ENCODE assay signal across 10 mouse cellular contexts in the genomic region with DNA sequence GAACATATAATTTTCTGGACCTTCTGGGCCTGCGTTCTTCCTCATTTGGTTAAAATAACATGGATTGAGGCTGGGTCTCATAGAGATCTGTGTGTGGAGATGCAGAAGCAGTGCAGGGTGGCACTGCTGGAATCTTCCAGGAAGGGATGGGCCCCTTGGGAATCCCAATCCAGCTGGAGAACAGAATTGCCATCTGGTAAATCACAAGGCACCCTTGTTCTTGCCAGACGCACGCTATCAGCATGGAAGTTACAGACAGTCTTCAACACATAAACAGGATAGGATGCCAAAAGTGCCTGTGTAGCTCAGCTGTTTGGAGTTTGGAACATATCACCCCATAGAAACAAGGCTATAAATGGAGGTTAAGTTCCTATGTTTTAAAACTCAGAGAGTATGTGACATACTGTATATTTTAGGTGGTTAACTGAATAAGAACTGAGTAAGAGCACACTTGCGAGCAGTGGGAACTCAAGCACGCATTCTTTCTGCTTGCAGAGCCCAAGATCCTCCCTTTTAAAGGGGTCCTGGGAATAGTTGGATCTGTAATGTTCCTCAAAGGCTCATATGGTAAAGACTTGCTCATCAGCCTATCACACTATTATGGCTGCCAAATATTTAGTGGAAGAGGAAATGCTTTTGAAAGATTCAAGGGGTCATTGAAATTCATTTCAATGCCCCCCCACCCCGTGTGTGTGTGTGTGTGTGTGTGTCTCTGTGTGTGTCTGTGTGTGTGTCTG.
DNase-seq lines count a peak whose midpoint lies in the region; ATAC-seq lines count a peak whose summit lies in the region.
"Had no signal": no experiment of that assay in that cellular context is flagged by ENCODE, and none has a peak within 500 bp of the region (broad histone marks: within the 10 kb centered on the region; RNA-seq: fewer than 3 reads in every experiment).

No protein-coding gene starts in this region.

- no peak overlapping the region for H3K4me2 ChIP-seq in heart, embryonic 12.5 days
- no peak overlapping the region for H3K4me2 ChIP-seq in hindbrain, embryonic 16.5 days (ENCODE audit: low read length)
- no peak overlapping the region for H3K4me2 ChIP-seq in kidney, embryonic 14.5 days (replicated peaks; ENCODE audit: low read depth, low read length)

- ATAC-seq in heart, embryonic 12.5 days (ENCODE audit: insufficient number of reproducible peaks, low FRiP score): no peak
- peak; percentile 85 for ATAC-seq in frontal cortex, adult (ENCODE audit: low TSS enrichment)
- ATAC-seq in hindbrain, embryonic 16.5 days: no peak
- ATAC-seq in kidney, embryonic 14.5 days (ENCODE audit: low FRiP score, low TSS enrichment): no peak
- ATAC-seq: CD4-positive, CD25-positive, alpha-beta regulatory T cell, adult 4 months had no signal

- no peak overlapping the region for H3K4me3 ChIP-seq in heart, embryonic 12.5 days
- no peak overlapping the region for H3K4me3 ChIP-seq in hindbrain, embryonic 16.5 days (ENCODE audit: low read length)
- H3K4me3 ChIP-seq in kidney, embryonic 14.5 days (ENCODE audit: low read length): no peak overlapping the region

- H3K27ac ChIP-seq in heart, embryonic 12.5 days (ENCODE audit: poor library complexity, severe bottlenecking): no peak overlapping the region
- no peak overlapping the region for H3K27ac ChIP-seq in hindbrain, embryonic 16.5 days (ENCODE audit: low read depth, low read length)
- no peak overlapping the region for H3K27ac ChIP-seq in kidney, embryonic 14.5 days (ENCODE audit: low read depth, low read length)

- peak; percentile 90 for DNase-seq in heart, adult 11 months
- DNase-seq in layer of hippocampus, postnatal 10 days (ENCODE audit: low spot score in 2 of 2): peak; percentile 28 to 46
- peak; percentile 12 for DNase-seq in lung, postnatal 25 days (ENCODE audit: low spot score)
- DNase-seq in testis, postnatal 10 days (ENCODE audit: low spot score): no peak
- DNase-seq: liver had no signal

- no peak overlapping the region for H3K9ac ChIP-seq in heart, embryonic 12.5 days
- H3K9ac ChIP-seq in hindbrain, embryonic 16.5 days (ENCODE audit: low read depth, low read length): no peak overlapping the region
- H3K9ac ChIP-seq in kidney, embryonic 14.5 days (ENCODE audit: low read depth, low read length): no peak overlapping the region

- 60% methylated on average over 6 of the region's 6 CpGs for WGBS in heart, embryonic 12.5 days
- WGBS in hindbrain, embryonic 16.5 days: 81% methylated on average over 6 of the region's 6 CpGs
- 79% methylated on average over 6 of the region's 6 CpGs for WGBS in kidney, embryonic 14.5 days

- no peaks in the 10 kb centered on the region for H3K36me3 ChIP-seq in heart, embryonic 12.5 days
- no peaks in the 10 kb centered on the region for H3K36me3 ChIP-seq in hindbrain, embryonic 16.5 days (ENCODE audit: control insufficient read depth, insufficient read depth, low read length)
- no peaks in the 10 kb centered on the region for H3K36me3 ChIP-seq in kidney, embryonic 14.5 days (ENCODE audit: control insufficient read depth, insufficient read depth, low read length)

- H3K4me1 ChIP-seq in heart, embryonic 12.5 days (replicated peaks): no peaks in the 10 kb centered on the region
- no peaks in the 10 kb centered on the region for H3K4me1 ChIP-seq in hindbrain, embryonic 16.5 days (ENCODE audit: control insufficient read depth, insufficient read depth, low read depth, low read length)
- H3K4me1 ChIP-seq in kidney, embryonic 14.5 days (ENCODE audit: control insufficient read depth, insufficient read depth, low read length): no peaks in the 10 kb centered on the region

- no peaks in the 10 kb centered on the region for H3K9me3 ChIP-seq in heart, embryonic 12.5 days (replicated peaks)
- no peaks in the 10 kb centered on the region for H3K9me3 ChIP-seq in hindbrain, embryonic 16.5 days (ENCODE audit: control insufficient read depth, low read length)
- H3K9me3 ChIP-seq in kidney, embryonic 14.5 days (ENCODE audit: control insufficient read depth, low read length): no peaks in the 10 kb centered on the region

- H3K27me3 ChIP-seq in heart, embryonic 12.5 days (replicated peaks): no peaks in the 10 kb centered on the region
- no peaks in the 10 kb centered on the region for H3K27me3 ChIP-seq in hindbrain, embryonic 16.5 days (replicated peaks; ENCODE audit: control insufficient read depth, insufficient read depth, low read length)
- no peaks in the 10 kb centered on the region for H3K27me3 ChIP-seq in kidney, embryonic 14.5 days (ENCODE audit: control insufficient read depth, insufficient read depth, low read length)
